Mouse (Mus musculus): ENCODE data around the gene Psap. TPM values are rescaled to one million over a fixed set of nuclear protein-coding genes. Genes with fewer than 3 reads are reported as not detected.

The Psap gene
- total RNA-seq, 2 experiments from 2014 or later = 405 to 444 TPM

GRCm38 (mm10) chr10:60262386-60262785 is 15.0 kb upstream of the Psap start:
- DNase-seq = peak; percentile 86

- DNase-seq = no peak
These were observed 14.1 kb upstream of the Psap start for GRCm38 (mm10) chr10:60263351-60263750.

- peak; percentile 55 for DNase-seq
These were observed 12.2 kb upstream of the Psap start for GRCm38 (mm10) chr10:60265252-60265651.

GRCm38 (mm10) chr10:60266842-60267401 is 10.5 kb upstream of the Psap start:
- DNase-seq = no peak

- no peak for DNase-seq
These were observed 8.7 kb upstream of the Psap start for GRCm38 (mm10) chr10:60268738-60269137.

GRCm38 (mm10) chr10:60269141-60270064 is 8.0 kb upstream of the Psap start:
- DNase-seq = no peak

- DNase-seq = no peak
These were observed 6.4 kb upstream of the Psap start for GRCm38 (mm10) chr10:60271015-60271414.

GRCm38 (mm10) chr10:60272241-60272640 is 5.2 kb upstream of the Psap start:
- no peak for DNase-seq

- DNase-seq = no peak
These were observed 4.0 kb upstream of the Psap start for GRCm38 (mm10) chr10:60273382-60273781.

GRCm38 (mm10) chr10:60278006-60278399 is 576 bp downstream of the Psap start:
- DNase-seq = no peak

GRCm38 (mm10) chr10:60278786-60279185 is 1.4 kb downstream of the Psap start:
- DNase-seq = no peak

- DNase-seq = no peak
These were observed 2.0 kb downstream of the Psap start for GRCm38 (mm10) chr10:60279290-60279940.

- DNase-seq = peak; percentile 49
These were observed 2.5 kb downstream of the Psap start for GRCm38 (mm10) chr10:60279941-60280301.

GRCm38 (mm10) chr10:60280353-60280752 is 2.9 kb downstream of the Psap start:
- DNase-seq = no peak

GRCm38 (mm10) chr10:60281571-60282050 is 4.2 kb downstream of the Psap start:
- no peak for DNase-seq

- no peak for DNase-seq
These were observed 4.9 kb downstream of the Psap start for GRCm38 (mm10) chr10:60282116-60283014.

- DNase-seq = no peak
These were observed 6.8 kb downstream of the Psap start for GRCm38 (mm10) chr10:60284248-60284647.

- no peak for DNase-seq
These were observed 7.3 kb downstream of the Psap start for GRCm38 (mm10) chr10:60284676-60285111.

GRCm38 (mm10) chr10:60285183-60285582 is 7.8 kb downstream of the Psap start:
- no peak for DNase-seq

- no peak for DNase-seq
These were observed 8.4 kb downstream of the Psap start for GRCm38 (mm10) chr10:60285676-60286372.

- DNase-seq = no peak
These were observed 9.1 kb downstream of the Psap start for GRCm38 (mm10) chr10:60286546-60286945.

Data from gastrocnemius, postnatal 10 days (tissue).